Mouse (Mus musculus) forebrain, postnatal 0 days (tissue): ENCODE data around the gene Dupd1. TPM values are rescaled to one million over a fixed set of nuclear protein-coding genes. Genes with fewer than 3 reads are reported as not detected.

ENCODE experiments used
- ATAC-seq: fragments of 200-750 bp; cut with Nextera tagmentation; 2 replicates; pipeline ENCODE4 v1.8.0; 2017; ENCODE audit warnings: mild to moderate bottlenecking, moderate library complexity
- DNase-seq: peaks from one replicate; pipeline ENCODE4 v3.0.0-alpha.2; 2015
- H3K27ac ChIP-seq: fragments of 300-500 bp; sonication (generic); 2 replicates; pipeline ENCODE4 v1.5.1; 2014; ENCODE audit warnings: low read depth, mild to moderate bottlenecking, antibody characterized with exemption, low read length, moderate library complexity, mixed read lengths
- H3K27me3 ChIP-seq: fragments of 300-500 bp; sonication (generic); 2 replicates; pipeline ENCODE4 v1.6.1; 2014; ENCODE audit warnings: mild to moderate bottlenecking, low read length, mixed read lengths; ENCODE audit not compliant: insufficient read depth
- H3K36me3 ChIP-seq: fragments of 300-500 bp; sonication (generic); 2 replicates; pipeline ENCODE4 v1.6.1; 2014; ENCODE audit warnings: mild to moderate bottlenecking, moderate library complexity; ENCODE audit not compliant: insufficient read depth
- H3K4me1 ChIP-seq: fragments of 300-500 bp; sonication (generic); 2 replicates; pipeline ENCODE4 v1.6.1; 2014; ENCODE audit warnings: antibody characterized with exemption; ENCODE audit not compliant: insufficient read depth
- H3K4me2 ChIP-seq: fragments of 300-500 bp; sonication (generic); 2 replicates; pipeline ENCODE4 v1.6.1; 2014; ENCODE audit warnings: low read depth, mild to moderate bottlenecking, moderate library complexity
- H3K4me3 ChIP-seq: fragments of 300-500 bp; sonication (generic); 2 replicates; pipeline ENCODE4 v1.5.1; 2014; ENCODE audit warnings: low read depth, low read length, mixed read lengths
- H3K9ac ChIP-seq: fragments of 300-500 bp; sonication (generic); 2 replicates; pipeline ENCODE4 v1.6.1; 2014; ENCODE audit warnings: mild to moderate bottlenecking
- H3K9me3 ChIP-seq: fragments of 300-500 bp; sonication (generic); 2 replicates; pipeline ENCODE4 v1.6.1; 2016; ENCODE audit warnings: low read length
- CTCF ChIP-seq: sonication (generic); IDR thresholded peaks from 2 replicates; pipeline ENCODE4 v1.5.1; 2016; ENCODE audit warnings: antibody characterized with exemption, control low read depth, low read depth
- WGBS: fragments of 180-500 bp; shearing (Covaris S2); extraction: QIAGEN DNeasy Blood & Tissue Kit; methylation state at CpG from one replicate; pipeline ENCODE4 v1.1.7; 2014; 5-methylcytosine and 5-hydroxymethylcytosine counted together
- polyA plus RNA-seq: library from polyadenylated mRNA; unstranded; fragments of >200 nt; fragmentation: Nextera tagmentation; extraction: Ambion mirVana; gene quantifications from 2 replicates; pipeline ENCODE4 v1.2.1, GENCODE M21; 2015
- total RNA-seq: library from RNA; depleted of rRNA; stranded (reverse); fragments of >200 nt; gene quantifications from 2 replicates; pipeline ENCODE4 v1.2.3, GENCODE M21; 2014

The Dupd1 gene
- total and polyA plus RNA-seq, 2 experiments from 2014 or later: 0.24 to 0.35 TPM

- Histone ChIP-seq H3K27ac (no peak overlapping the region), H3K4me2 (no peak overlapping the region), H3K4me1 (peaks cover 10% of the 10 kb centered on the region; the same call in 1 of the 2 replicates), H3K36me3 (no peaks in the 10 kb centered on the region), H3K4me3 (no peak overlapping the region), H3K9me3 (no peaks in the 10 kb centered on the region), H3K27me3 (no peaks in the 10 kb centered on the region), H3K9ac (no peak overlapping the region)
- DNase-seq: no peak
- no peak for ATAC-seq
- 81% methylated on average over 2 of the region's 2 CpGs for WGBS
- TF ChIP-seq CTCF: no peak
Observed at GRCm38 (mm10) chr14:21705462-21705861, 8.9 kb downstream of the Dupd1 start.

GRCm38 (mm10) chr14:21703255-21703654, 11.1 kb downstream of the Dupd1 start:
- ATAC-seq (no peak), DNase-seq (no peak)
- H3K27me3 ChIP-seq: no peaks in the 10 kb centered on the region
- H3K4me1 ChIP-seq: peaks cover 10% of the 10 kb centered on the region; the same call in 1 of the 2 replicates
- 77% methylated on average over 5 of the region's 5 CpGs for WGBS
- H3K4me2 ChIP-seq: no peak overlapping the region
- H3K4me3 ChIP-seq: no peak overlapping the region
- no peak overlapping the region for H3K9ac ChIP-seq
- no peak overlapping the region for H3K27ac ChIP-seq
- H3K36me3 ChIP-seq: no peaks in the 10 kb centered on the region
- no peaks in the 10 kb centered on the region for H3K9me3 ChIP-seq
- TF ChIP-seq CTCF: no peak

- ATAC-seq (no peak), DNase-seq (no peak)
- no peak for TF ChIP-seq CTCF
- H3K9me3 ChIP-seq: no peaks in the 10 kb centered on the region
- WGBS: 90% methylated on average over 8 of the region's 8 CpGs
- no peak overlapping the region for H3K9ac ChIP-seq
- H3K4me3 ChIP-seq: no peak overlapping the region
- peaks cover 10% of the 10 kb centered on the region; the same call in 1 of the 2 replicates for H3K4me1 ChIP-seq
- no peaks in the 10 kb centered on the region for H3K27me3 ChIP-seq
- H3K4me2 ChIP-seq: no peak overlapping the region
- H3K27ac ChIP-seq: no peak overlapping the region
- H3K36me3 ChIP-seq: no peaks in the 10 kb centered on the region
Observed at GRCm38 (mm10) chr14:21702691-21703090, 11.7 kb downstream of the Dupd1 start.

GRCm38 (mm10) chr14:21696186-21696830, 18.1 kb downstream of the Dupd1 start:
- Histone ChIP-seq H3K4me1 (no peaks in the 10 kb centered on the region), H3K9ac (no peak overlapping the region), H3K27me3 (no peaks in the 10 kb centered on the region), H3K4me3 (no peak overlapping the region), H3K4me2 (no peak overlapping the region), H3K27ac (no peak overlapping the region), H3K9me3 (no peaks in the 10 kb centered on the region), H3K36me3 (no peaks in the 10 kb centered on the region)
- ATAC-seq (no peak), DNase-seq (no peak)
- TF ChIP-seq CTCF: no peak
- 83% methylated on average over 7 of the region's 7 CpGs for WGBS

GRCm38 (mm10) chr14:21695020-21695419, 19.4 kb downstream of the Dupd1 start:
- no peak overlapping the region for H3K4me2 ChIP-seq
- H3K4me1 ChIP-seq: no peaks in the 10 kb centered on the region
- 79% methylated on average over 6 of the region's 6 CpGs for WGBS
- no peak overlapping the region for H3K4me3 ChIP-seq
- DNase-seq: no peak
- no peaks in the 10 kb centered on the region for H3K9me3 ChIP-seq
- no peak for TF ChIP-seq CTCF
- ATAC-seq: no peak
- H3K27ac ChIP-seq: no peak overlapping the region
- H3K36me3 ChIP-seq: no peaks in the 10 kb centered on the region
- H3K27me3 ChIP-seq: no peaks in the 10 kb centered on the region
- H3K9ac ChIP-seq: no peak overlapping the region

GRCm38 (mm10) chr14:21691070-21691469, 23.3 kb downstream of the Dupd1 start:
- Histone ChIP-seq H3K4me1 (no peaks in the 10 kb centered on the region), H3K27ac (no peak overlapping the region), H3K4me3 (no peak overlapping the region), H3K4me2 (no peak overlapping the region), H3K27me3 (no peaks in the 10 kb centered on the region), H3K9ac (no peak overlapping the region), H3K36me3 (no peaks in the 10 kb centered on the region), H3K9me3 (no peaks in the 10 kb centered on the region)
- no peak for ATAC-seq
- DNase-seq: no peak
- WGBS: 81% methylated on average over 3 of the region's 3 CpGs
- no peak for TF ChIP-seq CTCF

- no peak for DNase-seq
- H3K4me2 ChIP-seq: peak overlapping the region; percentile 41
- no peaks in the 10 kb centered on the region for H3K9me3 ChIP-seq
- H3K36me3 ChIP-seq: no peaks in the 10 kb centered on the region
- H3K27me3 ChIP-seq: no peaks in the 10 kb centered on the region
- no peak overlapping the region for H3K9ac ChIP-seq
- peak overlapping the region; percentile 21 for H3K4me3 ChIP-seq
- no peak for ATAC-seq
- H3K4me1 ChIP-seq: peaks cover 3% of the 10 kb centered on the region; the same call in 1 of the 2 replicates
- 15% methylated on average over 49 of the region's 49 CpGs for WGBS
- H3K27ac ChIP-seq: no peak overlapping the region
- TF ChIP-seq CTCF: no peak
Observed at GRCm38 (mm10) chr14:21686376-21687279, 27.7 kb downstream of the Dupd1 start.
